Mouse (Mus musculus) 3134 (cell line): ENCODE data around the gene Man1a.

Source experiments
- DNase-seq: peaks from one replicate; pipeline ENCODE4 v3.0.0-alpha.2; 2011; ENCODE audit warnings: low spot score; ENCODE audit not compliant: insufficient read length; ENCODE audit errors: extremely low read depth

Gene Man1a

GRCm38 (mm10) chr10:54026101-54026500, 50.3 kb downstream of the Man1a start:
- no peak for DNase-seq

- DNase-seq: no peak
These were observed 58.4 kb downstream of the Man1a start for GRCm38 (mm10) chr10:54017904-54018454.

- no peak for DNase-seq
These were observed 62.2 kb downstream of the Man1a start for GRCm38 (mm10) chr10:54014116-54014758.

GRCm38 (mm10) chr10:54013143-54013791, 63.1 kb downstream of the Man1a start:
- no peak for DNase-seq

GRCm38 (mm10) chr10:54009154-54009553, 67.3 kb downstream of the Man1a start:
- DNase-seq: no peak

GRCm38 (mm10) chr10:54006868-54007267, 69.5 kb downstream of the Man1a start:
- no peak for DNase-seq

GRCm38 (mm10) chr10:54005847-54006246, 70.6 kb downstream of the Man1a start:
- DNase-seq: no peak

GRCm38 (mm10) chr10:54002936-54003335, 73.5 kb downstream of the Man1a start:
- no peak for DNase-seq

- no peak for DNase-seq
These were observed 79.1 kb downstream of the Man1a start for GRCm38 (mm10) chr10:53997301-53997700.

- DNase-seq: no peak
These were observed 80.2 kb downstream of the Man1a start for GRCm38 (mm10) chr10:53996216-53996615.

GRCm38 (mm10) chr10:53994591-53994990, 81.8 kb downstream of the Man1a start:
- no peak for DNase-seq

- DNase-seq: no peak
These were observed 86.0 kb downstream of the Man1a start for GRCm38 (mm10) chr10:53990434-53990833.

- no peak for DNase-seq
These were observed 91.5 kb downstream of the Man1a start for GRCm38 (mm10) chr10:53984894-53985293.

GRCm38 (mm10) chr10:53984086-53984485, 92.3 kb downstream of the Man1a start:
- DNase-seq: no peak

- DNase-seq: no peak
These were observed 97.8 kb downstream of the Man1a start for GRCm38 (mm10) chr10:53978647-53979046.

- DNase-seq: no peak
These were observed 102.2 kb downstream of the Man1a start for GRCm38 (mm10) chr10:53974180-53974579.

GRCm38 (mm10) chr10:53959759-53960158, 116.7 kb downstream of the Man1a start:
- DNase-seq: no peak

- DNase-seq: no peak
These were observed 134.8 kb downstream of the Man1a start for GRCm38 (mm10) chr10:53941597-53941996.

- no peak for DNase-seq
These were observed 138.2 kb downstream of the Man1a start for GRCm38 (mm10) chr10:53938199-53938598.

- no peak for DNase-seq
These were observed 140.3 kb downstream of the Man1a start for GRCm38 (mm10) chr10:53936078-53936477.

GRCm38 (mm10) chr10:53929722-53930500, 146.5 kb downstream of the Man1a start:
- DNase-seq: no peak
